Mouse (Mus musculus): ENCODE results near the gene Brsk1.

Brsk1 gene

DNA sequence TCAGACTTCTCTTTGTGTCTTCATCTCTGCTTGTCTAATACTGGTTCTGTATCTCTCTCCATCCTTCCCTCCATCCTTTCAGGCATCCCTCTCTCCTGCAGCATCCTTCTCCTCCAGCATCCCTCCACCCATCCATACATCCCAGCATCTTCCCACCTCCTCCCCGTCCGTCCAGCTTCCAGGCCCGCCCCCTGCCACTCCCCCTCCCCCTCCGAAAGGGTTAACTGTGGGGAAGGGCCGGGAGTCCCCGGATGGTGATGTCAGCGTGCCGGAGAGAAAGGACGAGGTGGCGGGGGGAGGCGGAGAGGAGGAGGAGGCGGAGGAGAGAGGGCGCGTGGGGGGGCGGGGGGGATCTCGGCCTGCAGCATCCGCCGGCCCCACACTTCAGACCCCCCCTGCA lies at the start of gene Brsk1:
TSS of gene Brsk1 (plus strand) at position 218 of the 400 bp plus-strand sequence.
- peak; percentile 32 for DNase-seq (ENCODE audit: low spot score)

- DNase-seq (ENCODE audit: low spot score) = no peak
These were observed 49.2 kb upstream of the Brsk1 start for GRCm38 (mm10) chr7:4641155-4641554.

GRCm38 (mm10) chr7:4641956-4642355 lies 48.4 kb upstream of the Brsk1 start:
- DNase-seq (ENCODE audit: low spot score) = no peak

DNA sequence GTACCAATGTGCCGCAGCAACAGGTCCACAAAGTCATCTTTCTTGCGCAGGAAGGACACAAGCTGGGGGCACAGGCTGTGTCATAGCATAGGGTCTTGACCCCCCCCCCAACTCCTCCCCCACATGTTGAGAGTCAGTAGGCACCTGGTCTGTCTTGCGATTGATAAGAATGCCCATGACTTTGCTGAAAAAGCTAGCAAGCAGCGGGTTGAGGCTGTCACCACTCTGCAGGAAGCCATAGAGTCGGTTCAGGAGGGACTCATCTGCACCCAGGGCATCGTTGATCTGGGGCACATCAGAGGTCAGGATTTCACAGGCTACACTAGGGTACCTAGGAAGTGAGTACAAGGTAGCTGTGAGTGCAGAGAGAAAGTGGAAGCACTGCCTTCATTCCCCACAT lies 47.2 kb upstream of the Brsk1 start:
- DNase-seq (ENCODE audit: low spot score) = no peak

GRCm38 (mm10) chr7:4646806-4647205 lies 43.6 kb upstream of the Brsk1 start:
- no peak for DNase-seq (ENCODE audit: low spot score)

- no peak for DNase-seq (ENCODE audit: low spot score)
These were observed 43.1 kb upstream of the Brsk1 start for GRCm38 (mm10) chr7:4647291-4647690.

GRCm38 (mm10) chr7:4647992-4648391 lies 42.4 kb upstream of the Brsk1 start:
- DNase-seq (ENCODE audit: low spot score) = no peak

GRCm38 (mm10) chr7:4651581-4651980 lies 38.8 kb upstream of the Brsk1 start:
- no peak for DNase-seq (ENCODE audit: low spot score)

- DNase-seq (ENCODE audit: low spot score) = no peak
These were observed 37.7 kb upstream of the Brsk1 start for GRCm38 (mm10) chr7:4652726-4653125.

GRCm38 (mm10) chr7:4653351-4653750 lies 37.1 kb upstream of the Brsk1 start:
- DNase-seq (ENCODE audit: low spot score) = no peak

DNA sequence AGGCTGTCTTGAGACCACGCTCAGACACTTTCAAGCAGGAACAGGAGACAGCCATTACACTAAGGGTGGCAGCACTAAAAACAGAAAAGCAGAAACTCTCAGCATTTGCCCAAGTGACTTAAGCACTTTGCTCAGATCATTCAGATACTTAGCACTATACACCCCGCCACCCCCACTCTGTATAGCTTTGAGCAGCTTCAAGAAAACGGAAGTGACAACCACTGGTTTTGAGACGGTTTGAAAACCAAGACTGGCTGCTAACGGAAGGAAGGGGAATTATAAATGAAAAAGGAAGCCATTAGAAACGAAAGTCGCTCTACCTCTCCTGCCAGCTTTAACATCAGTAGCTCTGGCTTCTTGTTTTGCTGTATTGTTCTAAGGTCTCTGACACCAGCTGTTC lies 36.6 kb upstream of the Brsk1 start:
- DNase-seq (ENCODE audit: low spot score) = no peak

DNA sequence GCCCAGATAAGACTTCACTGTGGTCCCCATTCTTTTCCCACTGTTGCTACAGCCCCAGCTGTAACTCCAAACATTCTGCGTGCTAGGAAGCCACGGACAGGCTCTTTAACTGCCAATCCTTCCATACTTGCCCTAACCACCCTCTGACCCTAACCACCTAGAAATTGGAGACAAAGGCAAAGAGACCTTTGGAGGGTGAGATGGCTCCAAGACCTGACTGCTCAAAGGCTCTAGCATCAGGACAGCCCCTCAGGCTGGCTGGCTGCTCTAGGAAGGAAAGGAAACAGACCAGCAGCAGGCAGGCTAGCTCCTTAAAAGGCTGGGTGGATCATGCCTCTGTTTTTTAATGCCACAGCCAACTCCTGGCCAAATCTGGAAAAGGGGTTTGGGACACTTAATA lies 36.2 kb upstream of the Brsk1 start:
- no peak for DNase-seq (ENCODE audit: low spot score)

- no peak for DNase-seq (ENCODE audit: low spot score)
These were observed 35.0 kb upstream of the Brsk1 start for GRCm38 (mm10) chr7:4655393-4655792.

- DNase-seq (ENCODE audit: low spot score) = no peak
These were observed 34.5 kb upstream of the Brsk1 start for GRCm38 (mm10) chr7:4655916-4656315.

GRCm38 (mm10) chr7:4656818-4657217 lies 33.6 kb upstream of the Brsk1 start:
- no peak for DNase-seq (ENCODE audit: low spot score)

- DNase-seq (ENCODE audit: low spot score) = no peak
These were observed 32.8 kb upstream of the Brsk1 start for GRCm38 (mm10) chr7:4657521-4658127.

DNA sequence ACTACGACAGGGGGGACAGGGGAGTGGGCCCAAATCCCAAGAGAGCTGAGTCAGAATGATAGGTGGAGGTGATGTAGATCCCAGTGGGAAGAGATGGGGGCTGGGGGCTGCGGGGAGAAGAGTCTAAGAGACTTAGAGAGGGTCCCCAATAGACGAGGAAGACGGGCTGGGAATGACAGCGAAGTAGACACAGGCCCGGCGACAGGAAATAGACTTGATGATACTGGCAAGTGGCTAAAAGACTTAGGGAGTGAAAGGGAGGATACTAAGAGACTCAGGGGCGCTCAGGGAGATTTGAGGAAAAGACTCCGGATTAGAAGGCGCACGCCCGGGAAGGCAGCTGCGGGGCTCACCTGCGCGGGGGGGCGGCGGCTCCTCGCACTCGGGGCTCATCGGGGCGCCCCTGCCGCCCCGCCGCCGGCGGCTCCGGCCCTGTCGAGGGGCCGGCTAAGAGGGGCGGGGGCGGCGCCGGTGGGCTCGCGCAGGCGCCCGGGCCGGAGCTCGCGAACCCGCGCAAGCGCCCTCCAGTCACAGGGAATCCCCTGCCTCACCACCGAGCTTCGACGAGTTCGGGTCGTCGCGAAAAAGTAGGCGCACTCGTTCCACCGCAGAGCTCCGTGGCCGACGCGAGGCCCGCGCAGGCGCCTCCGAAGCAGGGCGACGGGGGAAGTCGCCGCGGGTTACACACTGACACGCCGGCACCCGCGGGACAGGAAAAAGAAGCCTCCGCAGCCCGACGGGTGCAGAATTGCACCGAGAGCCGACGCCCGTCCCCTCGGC lies 32.1 kb upstream of the Brsk1 start:
- DNase-seq (ENCODE audit: low spot score) = peak; percentile 17

DNA sequence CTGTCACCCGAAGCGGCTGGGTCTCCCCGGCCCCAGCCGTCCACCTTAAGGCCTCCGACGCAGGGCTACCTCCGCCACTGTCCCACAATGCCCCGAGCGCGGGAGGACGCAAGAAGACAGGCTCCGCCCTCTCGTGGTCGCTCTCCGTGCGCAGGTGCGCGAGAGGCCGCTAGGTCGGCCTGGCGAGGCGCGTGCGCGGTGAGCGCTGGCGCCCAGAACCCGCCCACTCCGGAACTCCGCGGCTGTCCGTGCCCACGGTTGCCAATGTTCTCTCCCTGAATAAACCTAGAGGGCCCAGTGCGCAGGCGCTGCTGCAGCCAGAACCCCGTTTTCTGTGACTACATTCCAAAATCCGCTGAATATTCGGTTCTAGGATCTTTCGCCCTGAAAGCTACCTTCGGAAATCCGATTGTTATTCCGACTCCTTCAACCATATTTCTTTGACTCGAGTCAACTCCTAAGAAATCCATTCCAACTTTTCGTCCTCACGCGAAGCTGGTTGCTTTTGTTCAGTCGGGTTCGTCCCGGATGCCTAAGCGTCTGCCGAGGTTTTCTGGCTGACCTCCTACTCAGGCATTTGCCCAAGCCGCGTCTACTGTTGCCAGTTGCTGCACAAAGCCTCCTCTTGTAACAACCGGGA lies 31.4 kb upstream of the Brsk1 start, which contains the start of gene Ppp6r1:
TSS of gene Ppp6r1 (minus strand) at position 108 of the 640 bp plus-strand sequence.
- peak; percentile 93 for DNase-seq (ENCODE audit: low spot score)

- DNase-seq (ENCODE audit: low spot score) = no peak
These were observed 30.4 kb upstream of the Brsk1 start for GRCm38 (mm10) chr7:4659911-4660443.

DNA sequence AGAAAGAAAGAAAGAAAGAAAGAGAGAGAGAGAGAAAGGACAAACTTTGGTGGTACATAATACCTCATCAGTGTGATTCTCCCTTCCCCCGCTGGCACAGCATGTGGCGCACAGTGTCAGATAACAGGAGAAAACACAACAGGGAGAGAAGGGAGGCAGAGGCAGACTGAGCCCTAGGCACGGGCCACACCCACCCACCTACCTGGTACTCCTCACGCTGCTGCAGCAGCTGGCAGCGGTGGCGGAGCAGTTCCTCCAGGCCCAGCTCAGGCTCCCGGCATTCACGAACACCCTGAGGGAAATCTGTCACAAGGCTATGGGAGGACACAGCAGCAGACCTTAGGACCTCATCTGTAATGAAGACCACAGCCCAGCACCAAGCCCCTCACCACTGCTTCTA lies 27.2 kb upstream of the Brsk1 start:
- DNase-seq (ENCODE audit: low spot score) = no peak

DNA sequence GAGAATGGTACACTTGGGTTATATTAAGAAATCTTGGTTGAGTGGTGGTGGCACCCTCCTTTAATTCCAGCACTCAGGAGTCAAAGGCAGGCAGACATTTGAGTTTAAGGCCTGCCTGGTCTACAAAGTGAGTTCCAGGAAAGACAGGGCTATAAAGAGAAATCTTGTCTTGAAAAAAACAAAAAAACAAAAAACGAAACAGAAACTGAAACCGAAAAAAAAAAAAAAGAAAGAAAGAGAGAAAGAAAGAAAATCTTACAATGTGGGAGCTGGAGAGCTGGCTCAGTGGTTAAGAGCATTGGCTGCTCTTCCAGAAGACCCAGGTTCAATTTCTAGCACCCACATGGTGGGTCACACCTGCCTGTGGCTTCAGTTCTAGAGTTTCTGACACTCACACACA lies 26.7 kb upstream of the Brsk1 start:
- no peak for DNase-seq (ENCODE audit: low spot score)

GRCm38 (mm10) chr7:4666871-4667270 lies 23.5 kb upstream of the Brsk1 start:
- DNase-seq (ENCODE audit: low spot score) = no peak

DNA sequence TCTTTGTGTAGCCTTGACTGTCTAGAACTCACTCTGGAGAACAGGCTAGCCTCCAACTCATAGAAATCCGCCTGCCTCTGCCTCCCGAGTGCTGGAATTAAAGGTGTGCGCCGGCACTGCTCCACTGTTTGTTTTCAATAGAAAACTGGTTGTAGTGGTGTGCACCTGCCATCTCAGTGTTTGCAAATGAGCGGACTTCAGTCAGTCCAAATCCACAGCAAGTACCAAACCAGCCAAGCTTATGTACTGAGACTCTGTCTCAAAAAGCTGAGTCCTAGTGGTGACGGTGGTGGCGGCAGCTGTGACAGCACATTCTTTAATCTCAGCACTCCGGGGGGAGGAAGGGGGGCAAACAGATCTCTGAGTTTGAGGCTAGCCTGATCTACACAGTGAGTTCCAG lies 21.9 kb upstream of the Brsk1 start:
- DNase-seq (ENCODE audit: low spot score) = no peak

Measured in urinary bladder, postnatal 25 days (tissue).